Mouse (Mus musculus) spleen, postnatal 4 days (tissue): ENCODE measurements around the gene Hoxa3.

Experiments used
- DNase-seq, 2 experiments: peaks; one replicate each; pipeline ENCODE4 v3.0.0; 2022; ENCODE audit warnings: low spot score in 2 of 2

Gene Hoxa3

DNA sequence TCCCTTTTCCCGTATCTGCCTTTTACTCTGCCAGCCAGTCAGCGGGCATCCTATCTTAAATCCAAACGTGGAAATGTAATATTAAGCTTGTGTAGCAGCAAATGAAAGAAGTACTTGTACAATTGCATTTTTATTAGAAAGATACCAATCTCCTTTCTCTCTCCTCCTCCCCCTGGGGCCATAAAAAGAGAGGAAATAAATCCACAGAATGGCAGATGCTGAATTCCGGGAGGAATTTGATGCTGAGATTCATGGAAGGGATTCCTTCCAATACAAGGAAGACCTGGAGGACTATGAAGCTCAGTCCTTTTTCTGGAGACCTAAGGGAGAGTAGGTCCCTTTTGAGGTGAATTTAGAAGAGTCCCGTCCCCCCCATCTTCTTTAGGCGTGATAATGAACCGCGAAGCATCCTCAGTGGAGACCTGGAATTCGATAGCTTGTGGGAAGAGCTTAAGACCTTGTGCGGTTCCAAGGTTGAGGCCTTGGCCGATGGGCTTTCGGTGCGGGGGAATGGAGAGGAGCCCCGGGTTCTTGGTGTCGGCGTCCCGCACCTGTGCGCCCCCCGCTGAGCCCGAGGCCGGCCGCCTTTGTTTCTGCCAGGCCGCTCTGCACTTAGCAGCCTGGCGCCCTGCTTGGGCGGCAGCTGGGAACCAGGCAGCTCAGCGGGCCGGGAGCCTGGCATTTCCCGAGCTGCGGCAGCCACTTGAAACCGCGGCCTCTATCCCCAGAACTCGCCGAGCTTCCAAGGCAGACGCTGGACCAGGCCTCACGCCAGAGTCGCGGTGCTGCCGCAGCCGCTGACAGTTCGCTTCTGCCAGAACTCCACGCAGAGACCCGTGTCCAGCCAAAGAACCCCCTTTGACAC is 44.7 kb downstream of the Hoxa3 start:
- DNase-seq: peak in 1 of 2 experiments; percentile 57

- DNase-seq: peak in 1 of 2 experiments; percentile 47
These were observed 45.4 kb downstream of the Hoxa3 start for GRCm38 (mm10) chr6:52167736-52168161.

GRCm38 (mm10) chr6:52167176-52167575 is 46.0 kb downstream of the Hoxa3 start:
- no peak for DNase-seq

GRCm38 (mm10) chr6:52166431-52167077 is 46.6 kb downstream of the Hoxa3 start:
- DNase-seq: peak in 1 of 2 experiments; percentile 35

DNA sequence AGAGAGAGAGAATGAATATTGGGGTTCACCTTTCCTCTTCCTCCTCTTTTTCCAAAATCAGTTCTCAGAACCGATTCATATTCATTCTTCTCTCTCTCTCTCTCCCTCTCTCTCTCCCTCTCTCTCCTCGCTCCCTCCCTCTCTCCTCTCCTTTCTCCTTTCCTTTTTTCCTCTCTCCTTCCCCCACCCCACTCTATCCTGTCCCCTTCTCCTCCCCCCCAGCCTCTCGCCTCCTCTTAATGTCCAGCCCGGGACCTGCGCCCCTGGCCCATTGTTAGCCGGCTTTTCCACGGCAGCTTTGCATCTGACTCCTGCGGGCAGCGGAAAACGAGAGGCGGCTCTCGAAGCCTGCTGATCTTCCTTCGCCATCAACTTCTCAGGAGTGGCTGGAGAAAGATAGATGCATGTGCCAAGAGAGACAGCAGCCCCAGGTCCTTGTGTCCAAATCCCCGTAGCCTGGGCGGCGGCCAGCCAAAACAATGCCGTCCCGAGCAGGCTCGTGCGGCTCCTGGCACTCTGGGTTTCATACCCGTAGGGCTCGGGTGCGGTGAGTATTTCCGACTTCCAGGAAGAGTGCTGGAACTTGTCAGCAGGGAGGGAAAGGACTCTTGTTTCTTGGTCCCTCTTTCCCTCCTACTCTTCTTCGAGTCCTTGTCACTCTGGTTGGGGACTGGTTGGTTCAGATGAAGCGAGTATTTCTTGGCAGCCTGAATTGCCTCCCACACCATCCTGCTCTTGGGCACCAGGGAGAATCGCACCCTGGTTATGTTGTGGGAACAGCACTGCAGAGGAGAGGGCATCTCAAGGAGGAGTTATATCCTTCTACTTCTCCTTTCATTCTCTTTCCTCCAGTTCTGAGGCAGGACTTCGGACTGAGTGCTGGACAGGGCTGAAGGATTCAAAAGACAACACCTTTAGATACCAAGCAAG is 47.4 kb downstream of the Hoxa3 start:
- peak in 1 of 2 experiments; percentile 56 for DNase-seq

DNA sequence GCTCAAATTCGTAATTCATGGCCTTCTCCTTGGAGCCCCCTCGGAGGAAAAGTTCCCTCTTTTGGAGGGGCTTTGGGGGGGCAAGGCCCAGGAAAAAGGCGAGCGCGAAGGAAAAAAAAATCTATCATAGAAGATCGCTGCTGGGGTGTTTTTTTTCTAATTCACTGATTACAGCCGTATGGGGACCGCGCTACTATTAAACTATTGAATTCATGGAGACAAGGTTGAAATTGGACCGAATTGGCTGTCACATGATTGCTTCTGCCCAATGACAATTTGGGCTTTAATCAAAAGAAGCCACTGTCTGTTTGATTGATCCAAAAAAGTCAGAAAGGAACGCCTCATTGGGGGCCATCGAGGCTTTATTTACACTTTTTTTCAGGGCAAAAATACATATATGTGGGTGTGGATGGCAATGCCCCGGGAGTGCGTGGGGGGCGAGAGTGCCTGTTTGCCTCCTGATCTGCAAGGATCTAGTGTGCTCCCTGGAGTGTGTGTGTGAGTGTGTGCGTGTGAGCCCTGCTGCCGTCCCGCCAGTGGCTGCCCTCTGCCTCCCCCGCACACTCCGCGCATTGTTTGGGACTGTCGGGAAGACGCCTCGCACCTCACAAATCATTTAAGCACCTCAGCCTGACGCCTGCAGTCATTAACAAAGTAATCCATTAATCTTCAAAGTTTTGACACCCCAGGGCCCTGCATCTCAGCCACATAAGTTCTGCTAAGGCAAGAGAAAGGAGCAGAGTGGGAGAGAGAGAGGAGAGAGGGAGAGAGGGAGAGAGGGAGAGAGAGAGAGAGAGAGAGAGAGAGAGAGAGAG is 48.3 kb downstream of the Hoxa3 start, which contains the start of gene Hoxa2:
TSS of gene Hoxa2 (minus strand) at position 206 of the 815 bp plus-strand sequence.
- DNase-seq: peak in 1 of 2 experiments; percentile 61

DNA sequence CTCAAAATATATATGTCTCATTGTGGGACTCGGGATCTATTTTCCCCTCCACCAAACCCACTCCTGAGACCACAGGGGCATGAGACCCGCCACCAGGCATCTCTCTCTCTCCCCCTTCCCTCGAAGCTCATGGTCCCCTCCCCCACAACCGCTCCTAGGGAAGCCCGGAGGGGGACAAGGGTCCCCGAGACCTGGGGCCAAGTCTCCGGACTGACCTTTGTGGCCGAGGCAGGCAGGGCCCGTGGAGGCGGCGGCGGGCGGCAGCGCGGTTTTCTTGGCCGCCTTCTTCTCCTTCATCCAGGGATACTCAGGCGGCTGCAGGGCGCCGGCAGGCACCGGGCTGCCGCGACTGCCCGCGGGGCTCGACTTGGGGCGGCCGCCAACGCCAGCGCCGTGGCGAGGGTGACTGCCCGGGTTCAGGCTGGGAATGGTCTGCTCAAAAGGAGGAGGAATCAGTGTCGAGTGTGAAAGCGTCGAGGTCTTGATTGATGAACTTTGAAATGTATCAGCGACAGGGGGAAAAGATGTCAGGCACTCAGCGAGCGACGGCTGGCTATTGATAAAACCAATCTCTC is 49.0 kb downstream of the Hoxa3 start:
- DNase-seq: peak in 1 of 2 experiments; percentile 59

DNA sequence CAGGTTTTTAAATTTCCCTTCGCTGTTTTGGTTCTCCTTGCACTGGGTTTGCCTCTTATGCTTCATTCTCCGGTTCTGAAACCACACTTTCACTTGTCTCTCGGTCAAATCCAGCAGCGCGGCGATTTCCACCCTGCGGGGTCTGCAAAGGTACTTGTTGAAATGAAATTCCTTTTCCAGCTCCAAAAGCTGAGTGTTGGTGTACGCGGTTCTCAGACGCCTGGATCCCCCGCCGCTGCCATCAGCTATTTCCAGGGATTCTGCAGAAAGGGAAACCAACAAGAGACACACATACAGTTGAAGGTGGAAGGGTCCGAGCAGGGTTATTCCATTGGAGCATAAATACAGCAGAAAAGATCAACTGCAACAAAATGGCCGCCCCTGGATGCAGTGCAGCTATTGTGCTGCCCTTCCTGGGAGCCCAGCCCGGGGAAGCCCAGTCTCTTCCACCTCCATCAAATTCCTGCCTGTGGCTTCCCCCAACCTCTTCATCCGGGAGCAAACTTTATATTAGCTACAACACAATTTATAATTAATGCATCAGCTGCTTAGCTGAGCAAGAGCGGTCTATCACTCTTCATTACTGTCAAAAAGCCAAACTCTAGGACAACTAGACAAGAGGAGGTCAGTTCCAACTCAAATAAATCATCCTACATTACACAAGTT is 49.6 kb downstream of the Hoxa3 start:
- no peak for DNase-seq

DNA sequence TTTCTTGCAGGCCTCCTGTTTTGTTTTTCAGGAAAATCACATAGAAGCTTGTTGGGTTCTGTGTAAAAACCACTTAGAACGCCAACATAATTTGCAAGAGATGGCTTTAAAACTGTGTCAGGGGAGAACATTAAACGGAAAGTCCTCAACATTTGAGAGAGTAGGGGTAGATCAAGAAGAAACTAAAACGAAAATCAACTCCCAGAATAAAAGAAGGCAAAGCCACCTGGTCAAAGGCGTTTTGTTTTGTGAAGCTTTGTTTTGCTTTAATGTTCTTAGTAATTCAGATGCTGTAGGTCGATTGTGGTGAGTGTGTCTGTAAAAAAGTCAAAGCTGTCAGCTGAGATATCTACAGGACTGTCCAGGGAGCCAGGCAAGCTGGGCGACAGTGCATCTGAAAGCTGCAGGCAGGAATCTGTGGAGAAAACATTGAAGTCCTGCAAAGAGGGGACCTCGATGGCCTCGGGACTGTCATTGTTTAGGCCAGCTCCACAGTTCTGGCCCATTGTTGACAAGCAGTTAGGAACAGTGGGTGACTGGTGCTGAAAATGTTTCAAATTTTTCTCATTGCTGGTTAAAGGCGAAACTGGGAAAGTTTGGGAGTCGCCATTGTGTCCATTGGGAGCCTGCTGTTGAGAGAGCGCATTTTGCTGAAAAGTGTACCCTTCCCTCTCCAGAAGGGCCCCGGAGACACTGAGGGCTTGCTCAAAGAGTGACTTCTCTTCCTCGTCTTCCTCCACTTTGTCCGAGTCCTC is 50.3 kb downstream of the Hoxa3 start:
- DNase-seq: no peak

GRCm38 (mm10) chr6:52162093-52162380 is 51.1 kb downstream of the Hoxa3 start:
- no peak for DNase-seq

- no peak for DNase-seq
These were observed 51.6 kb downstream of the Hoxa3 start for GRCm38 (mm10) chr6:52161336-52162092.

DNA sequence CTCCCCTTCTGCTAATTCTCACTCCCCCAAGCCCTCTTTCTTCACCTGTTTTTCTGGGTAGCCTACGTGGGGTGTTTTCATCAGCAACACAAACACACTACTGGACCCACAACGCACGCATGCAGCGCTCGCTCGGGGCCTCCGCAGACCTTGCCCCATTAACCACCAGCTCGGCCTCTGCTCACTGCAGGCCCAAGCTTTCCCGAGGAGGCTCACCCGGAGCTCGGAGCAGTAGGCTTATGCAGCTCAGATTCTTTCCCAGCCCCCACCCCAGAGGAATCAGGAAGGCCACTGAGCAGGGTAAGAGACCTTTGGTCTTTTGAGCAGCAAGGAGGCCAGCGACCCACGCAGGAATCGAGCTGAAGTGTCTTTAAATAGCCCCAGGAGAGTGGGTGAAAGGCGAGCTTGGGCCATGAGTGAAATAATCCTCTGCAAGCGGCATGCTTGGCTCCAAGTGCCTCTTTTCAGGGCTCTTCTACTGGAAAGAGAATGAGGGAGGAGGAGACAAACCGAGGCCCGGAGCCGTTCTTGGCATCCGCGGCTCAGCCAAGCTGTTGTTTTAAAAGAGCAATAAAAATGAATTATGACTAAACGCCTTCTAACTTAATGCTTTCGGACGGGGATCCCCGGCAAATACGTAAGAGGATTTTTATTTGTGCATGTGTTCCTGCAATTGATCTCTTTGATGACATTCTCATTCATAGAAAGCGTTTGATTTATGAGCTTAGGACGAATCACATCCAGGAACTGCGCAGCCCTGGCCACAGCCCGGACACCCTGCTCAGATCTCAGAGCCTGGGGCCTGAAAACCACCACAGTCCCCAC is 52.4 kb downstream of the Hoxa3 start:
- peak in 1 of 2 experiments; percentile 55 for DNase-seq

DNA sequence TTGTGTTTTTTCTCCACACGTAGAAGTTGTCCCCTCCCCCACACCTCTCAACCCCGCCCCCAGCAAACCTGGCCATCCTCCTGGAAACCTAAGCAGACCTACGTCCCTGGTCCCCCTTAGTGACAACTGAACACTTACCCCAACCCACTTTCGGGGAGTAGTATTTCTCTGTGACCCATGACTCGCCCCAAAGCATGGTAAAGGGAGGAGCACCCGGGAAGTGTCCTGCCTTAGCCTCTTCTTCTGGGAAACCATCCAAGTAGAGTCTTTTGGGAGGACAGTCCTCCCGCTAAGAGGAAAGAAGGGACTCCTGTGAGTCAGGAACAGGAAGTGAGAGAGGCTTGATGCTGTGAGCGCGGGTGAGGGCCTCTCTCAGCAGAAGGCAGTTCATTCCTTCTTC is 53.2 kb downstream of the Hoxa3 start:
- DNase-seq: peak in 1 of 2 experiments; percentile 55

- DNase-seq: peak in 1 of 2 experiments; percentile 52
These were observed 53.9 kb downstream of the Hoxa3 start for GRCm38 (mm10) chr6:52159164-52159761.

DNA sequence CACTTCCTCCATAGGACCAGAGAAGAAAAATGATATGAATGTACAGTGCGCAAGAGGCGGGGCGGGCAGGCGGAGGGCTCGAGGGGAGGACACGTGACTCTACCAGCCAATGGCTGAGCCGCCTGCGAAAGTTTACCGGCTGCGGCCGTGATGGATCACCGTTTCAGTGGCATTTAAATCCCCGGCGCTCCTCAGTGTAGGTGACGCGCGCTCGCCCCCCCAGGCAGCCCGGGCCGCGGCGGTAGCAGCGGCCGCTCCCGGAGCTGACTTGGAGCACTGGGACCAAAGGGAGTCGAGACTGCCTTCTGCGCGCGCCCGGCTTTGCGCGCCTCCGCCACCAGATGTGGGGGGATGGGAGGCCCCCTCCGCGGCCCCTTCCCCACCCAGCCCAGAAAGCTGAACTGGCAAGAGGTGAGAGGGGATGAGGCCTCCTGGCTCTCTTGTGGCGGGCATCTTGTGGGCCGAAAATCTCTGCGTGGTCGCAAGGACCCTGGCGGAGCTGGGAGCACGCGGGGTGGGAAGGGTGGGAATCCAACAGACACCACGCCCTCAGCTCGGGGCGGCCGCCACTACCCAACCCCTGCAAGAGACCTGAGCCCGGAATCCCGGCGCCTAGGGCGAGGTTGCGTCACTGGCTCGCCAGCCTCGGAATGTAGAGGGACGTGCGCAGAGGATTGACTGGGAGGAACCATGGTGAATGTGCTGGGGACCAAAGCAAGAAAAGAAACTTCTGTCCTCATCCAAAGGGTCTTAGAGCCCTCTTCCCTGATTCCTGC is 54.7 kb downstream of the Hoxa3 start, which contains the start of gene Hoxa1:
TSS of gene Hoxa1 (minus strand) at position 42 of the 776 bp plus-strand sequence.
- peak in 1 of 2 experiments; percentile 50 for DNase-seq
